Mouse (Mus musculus): ENCODE measurements around the gene Slc46a3. TPM values are rescaled to one million over a fixed set of nuclear protein-coding genes. Genes with fewer than 3 reads are reported as not detected.
"Not testable (repeated sequence)": the region's sequence is repeated elsewhere in the genome, so short reads cannot be mapped to it uniquely, and the experiment has no call there.

The Slc46a3 gene
- total RNA-seq (2021), result 1 to 10 TPM; 8.3 to 8.5 TPM
- long read RNA-seq, partial matches to known transcripts, result 1 of 7 reads
- long read RNA-seq, other reads (novel, unspliced or antisense), result 0 of 7 reads

DNA sequence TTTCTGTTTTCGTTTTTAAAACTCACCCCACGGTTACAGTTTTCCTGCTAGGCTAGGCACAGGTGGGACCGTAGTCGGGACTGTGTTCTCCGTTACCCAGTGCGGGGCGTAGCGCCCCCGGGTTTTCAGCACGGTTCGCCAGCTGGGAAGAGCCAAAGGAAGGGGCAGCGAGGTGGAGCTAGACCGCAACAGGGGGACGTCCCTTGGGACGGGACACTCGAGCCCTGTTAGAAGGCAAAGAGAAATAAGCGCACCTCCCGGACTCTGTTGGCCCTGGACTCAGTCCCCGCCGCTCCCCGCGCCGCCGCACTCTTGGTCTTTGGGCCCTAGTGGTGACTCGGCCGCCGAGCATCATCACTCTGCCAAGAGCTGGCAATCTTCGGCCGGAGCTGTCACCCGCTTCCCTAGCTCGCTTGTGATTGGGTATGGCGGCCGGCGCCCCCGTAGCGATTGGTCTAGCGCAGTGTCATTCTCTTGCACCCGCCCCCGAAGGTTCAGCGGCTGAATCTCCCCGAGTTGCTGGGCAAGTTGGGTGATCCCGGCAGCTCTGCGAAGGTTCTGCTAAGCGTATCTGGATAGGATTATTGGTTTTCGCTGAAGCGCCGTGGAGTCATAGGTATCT, at the start of gene Slc46a3:
Slc46a3 (minus strand) TSS at position 361 of the 622 bp plus-strand sequence.
- peak; percentile 92 to 97 for DNase-seq (ENCODE audit: low spot score in 2 of 2)

DNA sequence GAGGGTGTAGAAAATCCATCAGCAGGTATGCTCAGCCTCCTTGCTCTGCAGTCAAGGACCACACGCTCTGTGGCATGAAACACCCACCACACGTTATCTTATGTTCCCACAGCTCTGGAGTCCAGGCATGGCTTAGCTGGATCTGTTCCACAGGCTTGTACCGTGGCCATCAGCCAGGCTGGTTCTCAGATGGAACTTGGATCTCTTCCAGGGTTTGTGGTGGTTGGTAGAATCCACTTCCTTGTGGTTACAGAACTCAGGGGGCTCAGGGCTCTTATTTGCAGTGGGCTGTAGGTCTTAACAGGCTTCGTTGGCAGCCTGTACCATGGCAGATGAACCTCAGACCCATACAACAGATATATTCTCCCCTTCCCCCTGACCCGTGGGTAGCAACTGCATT, 44.6 kb upstream of the Slc46a3 start:
- DNase-seq (ENCODE audit: low spot score in 2 of 2), result no peak

- peak in 1 of 2 experiments; percentile 51 for DNase-seq (ENCODE audit: low spot score in 2 of 2)
Observed at GRCm38 (mm10) chr5:147935096-147935495, 40.5 kb upstream of the Slc46a3 start.

DNA sequence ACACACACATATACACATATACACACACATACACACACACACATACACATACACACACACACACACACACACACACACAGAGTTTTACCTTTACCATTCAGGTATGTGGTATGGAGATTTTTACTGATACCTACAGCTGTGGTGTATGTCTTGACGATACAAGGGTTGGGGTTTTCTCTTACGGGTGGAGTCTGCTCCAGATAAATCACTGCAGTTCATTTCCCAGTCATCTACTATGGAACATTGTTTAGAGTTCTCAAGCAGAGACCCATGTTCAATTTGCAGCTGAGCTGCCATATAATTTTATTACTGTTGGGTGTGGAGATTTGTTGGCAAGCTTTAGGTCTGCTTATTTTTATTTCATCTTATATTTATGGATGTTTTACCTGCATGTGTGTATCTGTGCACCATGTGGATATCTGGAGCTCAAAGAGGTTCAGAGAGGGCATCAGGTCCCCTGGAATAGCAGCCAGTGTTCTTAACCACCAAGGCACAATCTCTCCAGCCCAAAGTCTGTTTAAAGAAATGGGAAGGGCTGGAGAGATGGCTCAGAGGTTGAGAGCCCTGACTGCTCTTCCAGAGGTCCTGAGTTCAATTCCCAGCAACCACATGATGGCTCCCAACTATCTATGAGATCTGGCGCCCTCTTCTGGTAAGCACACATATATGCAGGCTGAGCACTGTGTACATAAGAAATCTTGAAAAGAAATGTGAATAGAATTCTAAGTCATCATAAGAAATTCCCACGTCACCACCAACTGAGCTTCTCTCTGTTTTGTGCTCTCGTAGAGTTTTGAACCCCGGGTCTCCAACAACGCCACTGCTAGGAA, 34.3 kb upstream of the Slc46a3 start:
- no peak for DNase-seq (ENCODE audit: low spot score in 2 of 2)

DNA sequence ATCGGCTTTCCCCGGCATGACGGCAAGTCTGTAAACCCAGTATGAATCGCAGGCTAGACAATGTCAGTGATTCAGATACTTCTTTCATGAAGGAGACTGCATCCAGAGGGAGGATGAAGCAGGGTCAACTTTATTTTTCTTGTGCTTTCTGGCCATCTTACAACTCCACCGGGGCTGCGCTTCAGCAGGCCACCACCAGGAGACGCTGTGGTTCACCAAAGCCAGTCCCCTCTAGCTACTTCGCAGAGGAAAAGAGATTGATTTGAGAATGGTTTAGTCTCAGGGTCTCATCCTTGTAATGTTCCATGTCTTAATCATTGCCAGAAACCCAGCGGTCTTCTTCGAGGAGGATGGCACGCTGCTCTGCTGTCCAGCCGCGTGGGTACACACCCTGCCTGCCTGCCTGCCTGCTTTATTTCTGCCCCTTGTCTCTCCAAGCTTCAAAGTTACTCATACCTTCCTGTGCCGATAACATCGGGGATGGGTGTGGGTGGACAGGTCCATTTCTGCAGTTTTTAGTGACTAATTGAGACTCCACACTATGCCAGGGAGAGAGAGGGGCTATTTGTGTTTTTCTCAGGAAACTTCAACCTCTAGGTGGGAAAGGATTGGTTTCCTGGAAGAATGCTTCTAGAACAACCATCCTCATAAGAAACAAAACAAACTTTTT, 31.5 kb upstream of the Slc46a3 start:
- DNase-seq (ENCODE audit: low spot score in 2 of 2), result no peak

GRCm38 (mm10) chr5:147924621-147925020, 30.0 kb upstream of the Slc46a3 start:
- no peak for DNase-seq (ENCODE audit: low spot score in 2 of 2)

- DNase-seq (ENCODE audit: low spot score in 2 of 2), result no peak
Observed at GRCm38 (mm10) chr5:147918044-147918846, 23.6 kb upstream of the Slc46a3 start.

GRCm38 (mm10) chr5:147916171-147916570, 21.6 kb upstream of the Slc46a3 start:
- DNase-seq (ENCODE audit: low spot score in 2 of 2), result no peak

DNA sequence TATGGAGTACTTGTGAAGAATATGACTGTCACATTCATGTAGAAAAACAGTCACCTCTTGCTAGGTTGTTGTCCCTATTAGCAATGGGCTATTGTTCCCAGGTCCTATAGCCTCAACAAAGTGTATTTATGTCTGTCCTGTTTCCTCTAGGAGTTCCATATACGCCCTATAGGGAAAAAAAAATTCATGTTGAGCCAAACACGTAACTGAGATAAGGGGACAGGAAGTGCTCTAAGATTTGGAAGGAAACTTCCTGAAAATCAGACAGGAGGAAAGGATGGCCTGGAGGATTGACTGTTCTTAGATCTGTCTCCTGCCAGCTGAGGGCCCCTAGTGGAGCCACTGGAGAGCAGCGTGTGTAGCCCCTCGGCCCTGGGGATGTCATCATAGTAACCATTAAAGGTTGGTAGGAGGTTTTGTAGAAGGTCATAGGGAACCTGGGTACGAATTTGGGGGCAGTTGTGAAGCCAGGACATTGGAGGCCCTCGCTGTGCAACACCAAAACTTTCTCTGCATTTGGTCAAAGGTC, 20.5 kb upstream of the Slc46a3 start:
- DNase-seq (ENCODE audit: low spot score in 2 of 2), result no peak

DNA sequence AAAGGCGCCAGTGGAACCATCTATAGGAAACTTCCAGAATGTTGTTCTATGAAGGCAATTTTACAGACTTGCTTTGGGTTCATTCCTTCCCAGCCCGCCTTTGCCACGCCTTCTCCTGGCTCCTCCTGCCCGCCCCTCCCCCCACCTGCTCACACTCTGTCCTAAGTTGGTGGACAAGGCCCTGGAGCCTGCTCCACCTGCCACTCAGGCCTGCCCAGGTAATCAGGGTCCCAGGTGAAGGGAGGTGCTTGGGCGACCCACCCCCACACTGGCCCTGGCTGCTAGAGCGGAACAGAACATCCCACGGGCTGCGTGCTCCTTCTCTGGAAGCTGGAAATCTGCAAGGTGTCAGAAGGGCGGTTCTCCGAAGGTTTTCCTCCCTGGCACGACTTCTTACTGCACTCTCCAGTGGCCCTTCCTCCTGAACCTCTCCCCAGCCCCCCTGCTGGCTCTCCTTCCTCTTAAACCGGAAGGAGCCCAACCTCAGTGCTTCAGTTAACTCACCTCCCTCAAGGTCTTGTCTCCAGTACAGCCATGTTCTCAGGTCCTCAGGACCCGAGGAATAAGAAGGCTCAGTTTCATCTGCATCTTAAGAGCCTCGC, 18.7 kb upstream of the Slc46a3 start:
- DNase-seq (ENCODE audit: low spot score in 2 of 2), result no peak

GRCm38 (mm10) chr5:147911744-147912143, 17.1 kb upstream of the Slc46a3 start:
- no peak for DNase-seq (ENCODE audit: low spot score in 2 of 2)

- no peak for DNase-seq (ENCODE audit: low spot score in 2 of 2)
Observed at GRCm38 (mm10) chr5:147910807-147911509, 16.3 kb upstream of the Slc46a3 start.

- no peak for DNase-seq (ENCODE audit: low spot score in 2 of 2)
Observed at GRCm38 (mm10) chr5:147907851-147908250, 13.2 kb upstream of the Slc46a3 start.

- no peak for DNase-seq (ENCODE audit: low spot score in 2 of 2)
Observed at GRCm38 (mm10) chr5:147907144-147907543, 12.5 kb upstream of the Slc46a3 start.

- no peak for DNase-seq (ENCODE audit: low spot score in 2 of 2)
Observed at GRCm38 (mm10) chr5:147903166-147903565, 8.6 kb upstream of the Slc46a3 start.

GRCm38 (mm10) chr5:147902008-147902757, 7.6 kb upstream of the Slc46a3 start:
- DNase-seq (ENCODE audit: low spot score in 2 of 2), result no peak

GRCm38 (mm10) chr5:147898968-147899549, 4.4 kb upstream of the Slc46a3 start:
- DNase-seq (ENCODE audit: low spot score in 2 of 2), result no peak

GRCm38 (mm10) chr5:147898254-147898653, 3.6 kb upstream of the Slc46a3 start:
- DNase-seq (ENCODE audit: low spot score in 2 of 2), result no peak

DNA sequence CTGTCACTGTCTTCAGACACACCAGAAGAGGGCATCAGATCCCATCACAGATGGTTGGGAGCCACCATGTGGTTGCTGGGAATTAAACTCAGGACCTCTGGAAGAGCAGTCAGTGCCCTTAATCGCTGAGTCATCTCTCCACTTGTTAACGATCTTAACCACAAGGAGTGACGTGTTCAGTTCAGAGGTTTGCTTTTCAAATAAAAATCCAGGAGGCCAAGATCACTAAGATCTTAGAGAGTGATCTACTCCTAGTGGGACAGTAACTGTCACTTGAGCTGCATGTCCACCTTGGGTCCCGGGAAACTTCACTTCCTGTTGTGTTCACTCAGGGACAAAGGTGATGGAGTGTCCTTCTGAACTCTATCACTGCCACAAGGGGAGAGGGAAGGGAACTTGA, 1.9 kb upstream of the Slc46a3 start:
- DNase-seq (ENCODE audit: low spot score in 2 of 2), result not testable (repeated sequence)
